Mouse (Mus musculus) bone marrow, adult 2 months (tissue): ENCODE measurements at regions not wholly inside any gene's neighbourhood (a gene's known extent, or its start where the extent isn't known, plus 50 kb on each side); places are given as distances from the start of the nearest gene placed in this dataset.

Source experiments
- CTCF ChIP-seq: fragments of 200-500 bp; IDR thresholded peaks from 2 replicates; pipeline ENCODE4 v1.5.1; 2011; ENCODE audit warnings: low read length, control low read depth; ENCODE audit not compliant: control insufficient read depth, insufficient read depth
- POLR2A ChIP-seq: fragments of 200-500 bp; IDR thresholded peaks from 2 replicates; pipeline ENCODE4 v1.6.1; 2011; ENCODE audit warnings: low read depth, mild to moderate bottlenecking, control low read depth, low read length, borderline replicate concordance; ENCODE audit not compliant: control insufficient read depth

- no peak for TF ChIP-seq CTCF
- no peak for TF ChIP-seq POLR2A
Measured at GRCm38 (mm10) chr2:137422656-137423055, 306.2 kb upstream of the Jag1 start.
